Mouse (Mus musculus): Measurements from ENCODE around the gene Dcakd. TPM values are rescaled to one million over a fixed set of nuclear protein-coding genes. Genes with fewer than 3 reads are reported as not detected.
A peak's percentile ranks its signal among the peaks of the same experiment; 100 is the strongest.

Dcakd gene
- polyA plus RNA-seq, 1 experiment from 2014 or later: 259 TPM

DNA sequence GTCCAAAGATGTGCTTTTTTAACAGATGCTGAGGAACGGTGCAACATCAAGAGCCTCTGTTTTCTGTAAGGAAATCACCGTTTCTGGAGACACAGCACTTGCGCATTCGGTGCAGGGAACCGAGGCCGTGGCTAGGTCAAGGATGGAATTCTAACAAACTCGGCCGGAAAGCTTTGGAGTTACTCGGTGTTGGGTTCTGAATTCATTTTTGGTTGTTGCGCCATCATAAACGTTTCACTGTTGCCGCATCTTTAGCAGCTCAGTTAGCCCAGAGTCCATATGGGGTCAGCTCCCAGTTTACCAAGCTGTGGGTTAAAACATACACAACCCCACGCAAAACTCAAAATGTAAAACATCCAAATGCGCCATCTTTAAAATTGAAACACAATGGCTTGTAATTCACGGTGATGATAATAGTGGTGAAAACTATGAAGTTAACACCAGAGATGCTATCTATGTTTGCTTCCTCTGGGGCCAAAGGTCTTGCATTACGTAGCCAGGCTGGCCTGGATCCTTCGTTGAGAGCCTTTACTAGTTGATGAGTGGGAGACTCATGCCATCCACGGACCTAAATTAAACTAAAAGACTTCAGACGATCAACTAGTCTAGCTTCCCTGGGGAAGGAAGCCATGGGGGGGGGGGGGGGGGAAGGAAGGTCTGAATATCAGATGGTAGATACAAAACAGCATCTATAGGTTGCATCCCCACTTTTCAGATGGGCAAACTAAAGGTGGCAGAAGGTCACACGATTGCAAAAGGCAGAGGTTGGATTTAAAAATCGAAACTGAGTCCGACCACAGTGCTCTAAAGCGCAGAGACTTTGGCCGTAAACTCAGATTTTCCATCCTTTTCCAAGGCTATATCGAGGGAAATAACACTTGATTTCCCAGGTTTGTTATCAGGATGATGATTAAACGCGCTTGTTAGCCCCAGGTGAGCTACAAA, 12.0 kb downstream of the Dcakd start:
- peak overlapping the region; percentile 85 for H3K4me3 ChIP-seq (ENCODE audit: low read depth, low read length)
- ATAC-seq (ENCODE audit: low FRiP score) (no peak), DNase-seq (ENCODE audit: low spot score, missing footprints) (peak; percentile 83)
- peak overlapping the region; percentile 67 for H3K4me2 ChIP-seq
- H3K9ac ChIP-seq (ENCODE audit: low read length): peak overlapping the region; percentile 86
- no peaks in the 10 kb centered on the region for H3K27me3 ChIP-seq (ENCODE audit: control insufficient read depth, insufficient read depth, low read length)
- H3K27ac ChIP-seq (ENCODE audit: low read depth, low read length): peak overlapping the region; percentile 87
- H3K9me3 ChIP-seq (ENCODE audit: control insufficient read depth, low read length): no peaks in the 10 kb centered on the region
- 0 out of 2 replicates have a peak, but pooled peaks cover 4% of the 10 kb centered on the region for H3K36me3 ChIP-seq (ENCODE audit: control insufficient read depth, insufficient read depth, low read length)
- 50% methylated on average over 27 of the region's 27 CpGs for WGBS
- peaks cover 10% of the 10 kb centered on the region for H3K4me1 ChIP-seq (ENCODE audit: control insufficient read depth, insufficient read depth, low read length)

DNA sequence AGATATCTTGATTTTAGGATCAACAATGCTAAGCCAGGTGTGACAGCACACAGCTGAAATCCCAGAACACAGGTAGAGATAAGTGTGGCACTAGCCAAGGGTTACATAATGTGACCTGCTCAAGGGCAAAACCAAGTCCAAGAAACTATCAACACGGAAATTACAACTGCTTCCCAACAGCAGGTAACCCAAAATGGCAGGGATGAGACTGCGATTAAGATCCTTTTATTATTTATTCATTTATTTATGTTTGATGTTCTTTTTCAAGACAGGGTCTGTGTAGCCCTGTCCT, 17.0 kb downstream of the Dcakd start:
- no peak overlapping the region for H3K4me2 ChIP-seq
- H3K4me3 ChIP-seq (ENCODE audit: low read depth, low read length): no peak overlapping the region
- no peak overlapping the region for H3K9ac ChIP-seq (ENCODE audit: low read length)
- H3K36me3 ChIP-seq (ENCODE audit: control insufficient read depth, insufficient read depth, low read length): peaks cover 4% of the 10 kb centered on the region; the same call in 1 of the 2 replicates
- peaks cover 10% of the 10 kb centered on the region for H3K4me1 ChIP-seq (ENCODE audit: control insufficient read depth, insufficient read depth, low read length)
- H3K9me3 ChIP-seq (ENCODE audit: control insufficient read depth, low read length): no peaks in the 10 kb centered on the region
- H3K27ac ChIP-seq (ENCODE audit: low read depth, low read length): no peak overlapping the region
- H3K27me3 ChIP-seq (ENCODE audit: control insufficient read depth, insufficient read depth, low read length): no peaks in the 10 kb centered on the region
- 91% methylated on average over 2 of the region's 2 CpGs for WGBS
- no peak for DNase-seq (ENCODE audit: low spot score, missing footprints)
- ATAC-seq (ENCODE audit: low FRiP score): no peak

DNA sequence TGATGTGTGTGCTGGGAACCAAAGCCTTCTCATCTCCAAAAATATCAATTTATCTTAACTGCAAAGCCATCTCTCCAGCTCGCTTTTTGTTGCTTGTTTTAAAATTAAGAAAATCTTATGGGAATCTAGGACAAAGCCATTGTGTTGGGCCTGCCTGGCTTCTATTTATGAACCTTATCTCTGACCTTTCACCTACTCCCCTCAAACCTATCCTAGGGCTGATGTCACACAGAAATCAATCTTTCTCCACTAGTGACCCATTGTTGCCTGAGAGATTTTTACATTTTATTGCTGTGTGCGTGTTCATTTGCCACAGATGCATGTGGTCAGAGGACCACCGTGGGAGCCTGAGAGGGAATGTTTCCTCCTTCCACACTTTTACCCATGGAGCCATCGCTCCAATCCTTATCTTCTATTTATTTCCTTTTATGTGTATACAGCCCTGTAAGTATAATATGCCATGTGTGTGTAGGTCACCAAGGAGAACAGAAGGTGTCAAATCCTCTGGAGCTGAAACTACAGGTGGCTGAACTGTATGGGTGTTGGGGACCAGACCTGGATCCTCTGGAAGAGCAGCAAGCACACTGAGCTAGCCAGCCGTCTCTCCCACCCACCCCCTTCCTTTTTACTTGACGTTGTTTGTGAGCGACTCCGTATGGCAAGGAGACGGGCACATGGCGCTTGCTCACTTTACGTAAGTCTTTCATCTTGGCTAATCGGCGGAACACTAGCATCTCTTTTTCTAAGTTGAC, 17.5 kb downstream of the Dcakd start:
- H3K36me3 ChIP-seq (ENCODE audit: control insufficient read depth, insufficient read depth, low read length): peaks cover 4% of the 10 kb centered on the region; the same call in 1 of the 2 replicates
- no peak overlapping the region for H3K27ac ChIP-seq (ENCODE audit: low read depth, low read length)
- 89% methylated on average over 13 of the region's 13 CpGs for WGBS
- no peak overlapping the region for H3K4me3 ChIP-seq (ENCODE audit: low read depth, low read length)
- no peaks in the 10 kb centered on the region for H3K9me3 ChIP-seq (ENCODE audit: control insufficient read depth, low read length)
- no peak for ATAC-seq (ENCODE audit: low FRiP score)
- H3K4me2 ChIP-seq: no peak overlapping the region
- no peak overlapping the region for H3K9ac ChIP-seq (ENCODE audit: low read length)
- peaks cover 5% of the 10 kb centered on the region for H3K4me1 ChIP-seq (ENCODE audit: control insufficient read depth, insufficient read depth, low read length)
- H3K27me3 ChIP-seq (ENCODE audit: control insufficient read depth, insufficient read depth, low read length): no peaks in the 10 kb centered on the region
- no peak for DNase-seq (ENCODE audit: low spot score, missing footprints)

DNA sequence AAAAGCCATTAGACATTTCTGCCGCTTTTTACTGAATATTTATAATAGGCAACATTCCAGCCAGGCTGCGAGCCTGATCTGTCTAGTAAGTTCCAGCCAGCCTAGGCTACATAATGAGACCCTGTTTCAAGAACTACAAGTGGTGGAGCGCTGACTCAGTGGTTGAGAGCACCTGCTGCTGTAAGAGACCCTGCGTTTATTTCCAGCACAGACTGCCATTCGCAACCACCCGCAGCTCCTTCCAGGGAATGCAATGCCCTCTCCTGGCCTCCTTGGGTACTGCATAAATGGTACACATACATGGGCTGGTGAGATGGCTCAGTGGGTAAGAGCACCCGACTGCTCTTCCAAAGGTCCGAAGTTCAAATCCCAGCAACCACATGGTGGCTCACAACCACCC, 18.9 kb downstream of the Dcakd start:
- WGBS: 90% methylated on average over 8 of the region's 8 CpGs

DNA sequence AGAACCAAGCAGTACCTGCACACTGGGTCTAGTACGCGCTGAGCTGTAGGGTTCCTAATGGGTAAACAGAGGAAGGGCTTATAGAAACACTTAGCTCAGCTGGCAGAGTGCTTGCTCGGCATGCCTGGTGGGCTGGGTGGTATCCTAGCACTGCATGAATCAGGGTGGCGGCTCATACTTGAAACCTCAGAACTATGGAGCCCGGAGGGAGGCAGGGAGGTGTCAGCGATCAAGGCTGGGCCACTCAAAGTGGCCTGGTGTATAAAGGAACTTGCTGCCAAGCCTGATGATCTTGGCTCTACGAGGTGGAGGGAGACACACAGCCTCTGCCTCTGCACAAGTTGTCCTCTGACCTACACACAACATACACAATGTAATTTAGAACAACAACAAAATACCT, 19.6 kb downstream of the Dcakd start:
- 88% methylated on average over 7 of the region's 7 CpGs for WGBS
- no peak overlapping the region for H3K4me3 ChIP-seq (ENCODE audit: low read depth, low read length)
- no peaks in the 10 kb centered on the region; the same call in 1 of the 2 replicates for H3K36me3 ChIP-seq (ENCODE audit: control insufficient read depth, insufficient read depth, low read length)
- H3K9me3 ChIP-seq (ENCODE audit: control insufficient read depth, low read length): no peaks in the 10 kb centered on the region
- H3K9ac ChIP-seq (ENCODE audit: low read length): no peak overlapping the region
- H3K27me3 ChIP-seq (ENCODE audit: control insufficient read depth, insufficient read depth, low read length): no peaks in the 10 kb centered on the region
- no peak overlapping the region for H3K4me2 ChIP-seq
- no peak overlapping the region for H3K27ac ChIP-seq (ENCODE audit: low read depth, low read length)
- ATAC-seq (ENCODE audit: low FRiP score) (no peak), DNase-seq (ENCODE audit: low spot score, missing footprints) (no peak)
- no peaks in the 10 kb centered on the region for H3K4me1 ChIP-seq (ENCODE audit: control insufficient read depth, insufficient read depth, low read length)

More for the DNA sequence above, 18.9 kb downstream of the Dcakd start:
- H3K36me3 ChIP-seq (ENCODE audit: control insufficient read depth, insufficient read depth, low read length): no peaks in the 10 kb centered on the region; the same call in 1 of the 2 replicates
- H3K27me3 ChIP-seq (ENCODE audit: control insufficient read depth, insufficient read depth, low read length): no peaks in the 10 kb centered on the region
- H3K4me3 ChIP-seq (ENCODE audit: low read depth, low read length): no peak overlapping the region
- H3K9ac ChIP-seq (ENCODE audit: low read length): no peak overlapping the region
- H3K9me3 ChIP-seq (ENCODE audit: control insufficient read depth, low read length): no peaks in the 10 kb centered on the region
- no peaks in the 10 kb centered on the region for H3K4me1 ChIP-seq (ENCODE audit: control insufficient read depth, insufficient read depth, low read length)
- no peak overlapping the region for H3K27ac ChIP-seq (ENCODE audit: low read depth, low read length)
- DNase-seq (ENCODE audit: low spot score, missing footprints) (peak; percentile 89), ATAC-seq (ENCODE audit: low FRiP score) (no peak)
- no peak overlapping the region for H3K4me2 ChIP-seq

DNA sequence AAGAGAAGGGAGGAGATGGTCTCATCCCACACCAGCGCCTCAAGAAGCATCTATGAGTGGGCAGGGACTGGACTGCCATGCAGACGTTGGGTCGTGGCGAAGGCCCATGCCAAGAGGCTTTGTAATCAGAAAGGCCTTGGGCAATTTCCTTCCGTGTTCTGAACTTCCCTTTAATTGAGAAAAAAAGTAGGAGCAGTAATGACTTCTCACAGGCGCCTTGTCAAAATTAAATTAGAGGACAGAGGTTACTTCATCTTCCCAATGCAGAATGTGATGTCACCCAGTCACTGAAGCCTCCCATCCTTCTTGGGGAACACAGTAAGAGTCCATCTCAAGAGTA, 21.2 kb downstream of the Dcakd start:
- DNase-seq (ENCODE audit: low spot score, missing footprints): no peak
- no peaks in the 10 kb centered on the region for H3K27me3 ChIP-seq (ENCODE audit: control insufficient read depth, insufficient read depth, low read length)
- ATAC-seq (ENCODE audit: low FRiP score): no peak
- H3K9ac ChIP-seq (ENCODE audit: low read length): no peak overlapping the region
- H3K4me2 ChIP-seq: no peak overlapping the region
- H3K4me1 ChIP-seq (ENCODE audit: control insufficient read depth, insufficient read depth, low read length): no peaks in the 10 kb centered on the region
- no peaks in the 10 kb centered on the region for H3K9me3 ChIP-seq (ENCODE audit: control insufficient read depth, low read length)
- WGBS: 90% methylated on average over 6 of the region's 6 CpGs
- H3K27ac ChIP-seq (ENCODE audit: low read depth, low read length): no peak overlapping the region
- no peaks in the 10 kb centered on the region; the same call in 1 of the 2 replicates for H3K36me3 ChIP-seq (ENCODE audit: control insufficient read depth, insufficient read depth, low read length)
- no peak overlapping the region for H3K4me3 ChIP-seq (ENCODE audit: low read depth, low read length)

DNA sequence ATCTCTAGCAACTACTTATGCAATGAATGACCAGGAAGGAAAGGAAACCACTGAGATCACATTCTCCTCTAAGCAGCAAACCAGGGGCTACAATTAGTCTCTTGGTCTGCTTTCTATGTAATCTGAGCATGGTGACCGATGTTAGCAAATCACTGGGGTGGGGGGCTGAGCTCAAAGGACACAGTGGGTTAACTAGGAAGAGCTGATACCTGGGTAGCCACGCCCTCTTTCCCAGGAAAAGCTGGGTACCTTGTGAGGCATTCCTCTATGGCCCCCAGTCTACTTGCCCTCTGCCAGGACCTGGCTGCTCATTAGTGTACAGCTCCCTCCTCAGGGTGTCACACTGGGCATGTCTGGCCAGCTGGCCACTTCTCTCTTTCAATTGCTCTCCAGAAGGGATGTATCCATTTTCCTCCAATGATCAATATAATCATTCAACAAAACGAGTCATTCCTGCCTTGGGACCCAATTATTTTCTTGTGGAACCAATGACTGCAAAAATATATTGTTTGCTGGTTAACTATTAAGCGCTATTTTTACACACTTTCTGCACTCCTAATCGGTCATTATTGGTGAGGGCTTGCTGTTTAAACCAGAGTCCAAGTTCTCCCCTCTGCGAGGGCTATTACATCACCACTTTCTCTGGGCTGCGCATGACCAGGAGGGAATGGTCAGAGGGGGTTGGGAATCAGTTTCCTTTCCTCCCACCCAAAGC, 21.7 kb downstream of the Dcakd start:
- WGBS: 92% methylated on average over 7 of the region's 7 CpGs
- no peak for ATAC-seq (ENCODE audit: low FRiP score)
- H3K4me1 ChIP-seq (ENCODE audit: control insufficient read depth, insufficient read depth, low read length): no peaks in the 10 kb centered on the region

DNA sequence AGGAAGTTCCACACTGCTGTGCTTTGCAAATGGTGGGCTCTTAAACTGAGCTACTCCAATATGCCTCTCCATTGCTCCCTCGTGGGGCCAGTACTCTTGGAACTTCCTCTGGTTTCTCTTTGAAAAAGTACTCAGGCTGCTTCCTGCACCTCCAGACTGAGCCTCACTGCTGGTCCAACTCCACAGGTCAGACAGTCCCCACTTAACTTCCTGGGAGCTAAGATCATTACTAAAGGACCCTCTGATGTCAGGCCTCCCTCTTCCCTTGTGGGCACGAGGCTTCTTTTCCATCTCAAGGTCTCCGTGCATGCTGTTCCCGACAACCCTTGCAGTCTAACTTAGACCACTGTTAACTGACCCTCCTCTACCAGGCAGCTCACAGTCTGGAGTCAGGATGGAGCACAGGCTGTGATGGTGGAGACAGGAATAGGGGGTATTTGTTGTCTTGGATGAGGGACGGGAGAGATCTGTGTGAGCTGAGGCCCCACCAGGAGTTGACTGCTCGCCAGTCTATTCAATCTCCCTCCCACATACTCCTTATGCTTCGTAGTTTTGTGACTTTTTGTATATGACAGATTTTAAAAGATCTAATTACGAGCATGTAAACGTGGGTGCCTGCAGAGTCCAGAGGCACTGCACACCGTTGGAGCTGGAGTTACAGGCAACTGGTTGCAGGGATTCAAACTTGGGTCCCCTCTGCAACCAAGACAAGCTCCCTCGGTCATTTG, 22.7 kb downstream of the Dcakd start:
- H3K27me3 ChIP-seq (ENCODE audit: control insufficient read depth, insufficient read depth, low read length): no peaks in the 10 kb centered on the region
- H3K36me3 ChIP-seq (ENCODE audit: control insufficient read depth, insufficient read depth, low read length): no peaks in the 10 kb centered on the region; the same call in 1 of the 2 replicates
- H3K4me3 ChIP-seq (ENCODE audit: low read depth, low read length): no peak overlapping the region
- H3K27ac ChIP-seq (ENCODE audit: low read depth, low read length): no peak overlapping the region
- 92% methylated on average over 11 of the region's 11 CpGs for WGBS
- H3K4me1 ChIP-seq (ENCODE audit: control insufficient read depth, insufficient read depth, low read length): no peaks in the 10 kb centered on the region
- ATAC-seq (ENCODE audit: low FRiP score): no peak
- H3K9ac ChIP-seq (ENCODE audit: low read length): no peak overlapping the region
- no peak for DNase-seq (ENCODE audit: low spot score, missing footprints)
- H3K9me3 ChIP-seq (ENCODE audit: control insufficient read depth, low read length): no peaks in the 10 kb centered on the region
- no peak overlapping the region for H3K4me2 ChIP-seq

More for the DNA sequence above, 21.7 kb downstream of the Dcakd start:
- no peak overlapping the region for H3K9ac ChIP-seq (ENCODE audit: low read length)
- no peak for DNase-seq (ENCODE audit: low spot score, missing footprints)
- no peak overlapping the region for H3K4me3 ChIP-seq (ENCODE audit: low read depth, low read length)
- no peaks in the 10 kb centered on the region; the same call in 1 of the 2 replicates for H3K36me3 ChIP-seq (ENCODE audit: control insufficient read depth, insufficient read depth, low read length)
- no peak overlapping the region for H3K4me2 ChIP-seq
- no peaks in the 10 kb centered on the region for H3K27me3 ChIP-seq (ENCODE audit: control insufficient read depth, insufficient read depth, low read length)
- H3K9me3 ChIP-seq (ENCODE audit: control insufficient read depth, low read length): no peaks in the 10 kb centered on the region
- H3K27ac ChIP-seq (ENCODE audit: low read depth, low read length): no peak overlapping the region
